Mouse (Mus musculus) left cerebral cortex, postnatal 10 days (tissue): ENCODE measurements around the gene Gm5155. TPM values are rescaled to one million over a fixed set of nuclear protein-coding genes. Genes with fewer than 3 reads are reported as not detected.
"Not testable (repeated sequence)": the region's sequence is repeated elsewhere in the genome, so short reads cannot be mapped to it uniquely, and the experiment has no call there.

Experiments
- DNase-seq, 2 experiments: peaks; one replicate each; pipeline ENCODE4 v3.0.0; 2021 to 2022; ENCODE audit warnings: low spot score in 2 of 2, mixed read lengths in 1 of 2; ENCODE audit errors: extremely low spot score in 1 of 2
- intact Hi-C: fragments of 180-260 bp; cut with DNase I; formaldehyde crosslinking; loops from one replicate; pipeline ENCODE4 v1.15.1; 2025
- total RNA-seq, 2 experiments: library from RNA; stranded (reverse); gene quantifications; 2 replicates each; pipeline ENCODE4 v1.2.3; 2021

Gm5155 gene
- not detected for total RNA-seq

DNA sequence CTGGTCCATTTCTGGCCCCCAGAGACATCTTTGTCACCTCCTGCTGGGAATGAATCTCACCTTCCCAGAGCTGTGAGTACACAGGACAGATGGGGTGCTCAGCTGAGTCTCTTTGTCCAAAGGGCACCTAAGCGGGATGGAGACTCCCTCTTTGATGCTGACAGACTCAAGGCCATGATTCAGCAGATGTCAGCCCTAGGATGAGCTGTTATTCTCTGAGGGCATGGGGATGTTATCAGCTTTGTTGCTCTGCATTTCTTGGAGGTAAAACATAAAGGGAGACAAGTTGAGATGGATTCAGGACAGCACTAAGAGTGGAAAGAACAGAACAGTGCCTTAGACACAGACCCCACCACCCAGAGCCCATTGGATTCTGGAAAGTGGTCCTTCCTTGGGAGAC, at the start of gene Gm5155:
Gene Gm5155 (plus strand): TSS at position 301 of the 400 bp plus-strand sequence.
- intact Hi-C loops: no loop called here
- DNase-seq: no peak

GRCm38 (mm10) chr7:17870776-17871175, 791 bp upstream of the Gm5155 start:
- intact Hi-C loops: no loop called here
- no peak for DNase-seq

GRCm38 (mm10) chr7:17895341-17895740, 23.8 kb downstream of the Gm5155 start:
- DNase-seq, intact Hi-C loops: not testable (repeated sequence)

GRCm38 (mm10) chr7:17903146-17903915, 31.8 kb downstream of the Gm5155 start:
- DNase-seq: no peak
- intact Hi-C loops: no loop called here

Other genes with a start within 250 kb of the Gm5155 start
- not detected for gene Ceacam5, start 158.5 kb upstream of the Gm5155 start, total RNA-seq
- not detected for gene Ceacam14, start 59.1 kb upstream of the Gm5155 start, total RNA-seq
- not detected for gene Ceacam11, start 100.4 kb downstream of the Gm5155 start, total RNA-seq
- gene Ceacam13, start 138.1 kb downstream of the Gm5155 start, total RNA-seq: not detected
- not detected for gene Ceacam12, start 194.2 kb downstream of the Gm5155 start, total RNA-seq